Mouse (Mus musculus): ENCODE measurements around the gene Draxin.

Draxin gene

DNA sequence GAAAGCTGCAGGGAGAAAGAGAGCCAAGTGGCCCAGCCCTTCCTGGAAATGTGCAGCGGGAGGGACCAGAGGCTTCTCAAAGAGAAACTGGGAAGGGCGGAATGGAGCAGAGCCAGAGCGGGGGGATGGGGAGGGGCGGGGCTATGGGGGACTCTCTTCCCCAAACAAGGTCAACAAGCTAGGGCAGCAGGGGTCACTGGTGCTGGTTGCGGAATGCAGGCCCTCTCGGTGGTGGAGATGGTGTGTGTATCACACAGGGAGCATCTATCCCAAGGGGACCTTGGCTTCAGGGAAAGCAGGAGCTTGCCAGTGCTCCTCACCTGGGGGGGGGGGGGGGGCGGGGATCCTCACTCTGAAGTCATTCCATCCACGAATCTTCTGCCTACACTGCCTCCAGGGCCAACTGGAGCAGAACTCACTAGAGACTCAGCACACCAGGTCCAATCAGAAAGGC, 46.2 kb downstream of the Draxin start:
- in situ Hi-C loops (cut with MboI, MseI) = no loop called here

DNA sequence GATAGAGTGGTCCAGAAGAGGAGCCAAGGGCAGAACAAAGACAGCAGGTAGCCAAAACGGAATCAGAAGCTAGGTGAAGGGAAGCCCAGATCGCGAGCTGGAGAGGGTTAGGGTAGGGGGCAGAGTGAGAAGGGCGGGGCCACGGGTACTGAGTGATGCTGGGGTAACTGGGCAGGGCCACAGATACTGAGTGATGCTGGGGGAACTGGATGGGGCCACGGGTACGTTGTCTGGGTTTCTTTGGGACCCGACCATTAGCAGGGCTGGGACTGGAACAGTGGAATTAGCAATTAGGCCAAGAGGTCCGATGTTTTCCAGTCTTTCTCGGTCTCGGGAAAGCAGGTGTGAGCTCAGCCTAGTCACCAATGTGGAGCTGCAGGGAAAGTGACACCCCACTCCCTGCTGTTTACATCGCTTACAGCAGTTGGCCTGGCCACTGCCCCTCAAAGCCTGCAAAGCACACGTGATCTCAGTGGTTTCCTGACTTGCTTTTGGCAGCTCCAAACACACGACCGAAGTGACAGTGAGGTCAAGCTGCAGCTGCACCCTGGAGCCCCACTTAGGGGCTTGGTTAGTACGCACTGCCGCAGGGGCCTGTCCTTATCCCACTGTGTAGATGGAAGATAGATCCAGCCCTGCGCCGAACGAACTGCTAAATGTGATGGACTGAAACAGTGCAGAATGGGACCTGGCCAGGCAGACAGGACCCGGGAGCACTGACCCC, 47.2 kb downstream of the Draxin start:
- in situ Hi-C loops (cut with MboI, MseI) = no loop called here

DNA sequence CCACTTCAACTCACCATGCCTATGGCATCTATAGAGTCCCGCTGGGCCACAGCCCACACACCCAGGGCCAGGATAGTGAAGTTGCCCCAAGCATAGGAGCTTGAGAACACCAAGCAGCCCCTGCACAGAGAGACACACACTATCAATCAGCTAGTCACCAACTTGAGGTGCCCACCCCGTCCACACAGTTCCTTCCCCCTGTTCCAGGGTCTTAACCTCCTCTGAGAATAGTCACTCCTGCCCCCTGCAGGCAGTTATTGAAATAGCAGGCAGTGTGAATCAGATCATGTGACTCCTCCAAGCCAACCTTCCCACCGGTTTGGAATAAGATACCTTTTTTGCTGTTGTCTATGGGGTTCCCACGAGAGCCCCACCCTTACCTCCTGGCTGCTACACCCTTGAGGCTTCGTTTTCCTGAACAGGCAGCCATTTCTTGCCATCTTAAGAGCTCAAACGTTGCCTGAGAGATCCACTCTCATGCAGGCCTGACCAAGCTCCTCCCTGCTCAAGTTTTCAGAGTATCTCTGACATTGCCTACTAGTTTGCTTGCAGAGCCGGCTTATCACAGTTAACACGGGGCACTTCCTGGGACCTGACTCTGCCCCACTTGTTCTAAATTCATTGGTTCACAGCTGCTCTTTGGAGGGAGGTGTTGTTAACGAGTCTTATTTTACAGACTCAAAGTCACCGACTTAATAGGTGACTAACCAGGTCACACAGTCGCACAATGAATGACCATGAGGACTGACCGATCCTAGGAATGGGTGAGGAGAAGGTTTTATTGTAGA, 48.0 kb downstream of the Draxin start:
- in situ Hi-C loops (cut with MboI, MseI) = no loop called here

DNA sequence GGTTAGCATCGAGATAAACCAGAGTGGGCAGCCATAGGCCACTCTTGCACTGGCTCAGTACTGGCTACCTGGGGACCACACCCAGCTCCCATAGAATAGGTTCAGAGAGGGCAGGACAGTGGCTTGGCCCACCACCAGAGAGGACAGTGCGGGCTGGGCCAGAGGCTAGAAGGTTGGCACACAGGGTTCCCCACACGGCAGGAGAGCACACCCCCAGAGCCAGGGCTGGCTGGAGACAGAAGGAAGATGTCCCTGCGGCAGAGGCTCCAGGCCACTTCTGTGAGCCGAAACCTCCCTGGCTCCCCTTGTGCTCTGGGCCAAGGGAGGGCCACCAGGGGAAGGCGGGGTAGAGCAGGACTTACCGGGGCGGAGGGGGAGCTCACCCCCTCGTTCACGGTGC, 49.3 kb downstream of the Draxin start:
- in situ Hi-C loops (cut with MboI, MseI) = no loop called here

DNA sequence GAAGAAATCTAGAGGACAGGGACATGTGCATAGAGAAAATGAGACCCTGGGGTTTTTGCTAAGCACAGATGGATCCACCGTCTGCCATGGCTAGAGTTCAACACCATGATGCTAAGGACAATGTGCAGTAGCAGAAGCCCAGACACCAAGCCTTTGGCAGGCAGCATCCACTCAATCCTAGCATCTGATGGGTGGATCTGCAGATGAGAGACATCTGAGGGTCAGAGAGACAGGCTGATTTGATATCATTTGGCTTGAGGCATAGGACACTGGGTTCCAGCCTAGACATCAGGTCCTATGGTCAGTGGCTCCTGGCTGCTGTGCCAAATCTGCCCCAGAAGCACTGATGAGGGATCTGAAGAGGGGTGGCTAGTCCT, 49.9 kb downstream of the Draxin start:
- in situ Hi-C loops (cut with MboI, MseI) = no loop called here

DNA sequence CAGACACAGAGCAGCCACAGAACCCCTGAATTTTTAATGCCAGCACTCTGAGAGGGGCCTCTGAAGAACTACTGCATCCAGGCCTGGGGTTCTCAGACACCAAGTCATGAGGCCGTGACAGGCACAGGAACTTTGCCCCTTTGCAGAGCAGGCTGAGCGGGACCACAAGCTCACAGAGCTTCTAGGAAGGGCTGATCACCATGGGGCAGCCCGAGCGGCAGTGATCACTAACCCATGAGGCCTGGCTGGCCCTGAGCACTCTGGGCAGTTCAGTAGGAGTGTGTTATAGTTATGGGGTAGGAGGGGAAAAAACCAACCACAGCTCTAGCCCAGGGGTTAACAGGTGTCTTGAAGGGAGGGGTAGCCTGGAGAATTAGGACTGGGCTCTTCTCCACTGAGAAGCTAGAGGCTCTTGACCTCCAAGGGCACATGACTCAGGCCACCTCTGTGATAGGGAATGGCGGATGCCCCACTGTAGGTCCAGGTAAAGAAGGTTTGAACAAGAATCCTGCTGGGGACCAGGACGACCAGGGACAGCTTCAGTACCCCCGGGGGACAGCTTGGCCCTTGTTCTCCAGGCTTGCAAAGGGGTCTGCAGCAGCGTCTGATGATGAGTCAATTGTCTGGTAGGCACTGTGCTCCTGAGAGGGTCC, 50.4 kb downstream of the Draxin start:
- in situ Hi-C loops (cut with MboI, MseI) = no loop called here

DNA sequence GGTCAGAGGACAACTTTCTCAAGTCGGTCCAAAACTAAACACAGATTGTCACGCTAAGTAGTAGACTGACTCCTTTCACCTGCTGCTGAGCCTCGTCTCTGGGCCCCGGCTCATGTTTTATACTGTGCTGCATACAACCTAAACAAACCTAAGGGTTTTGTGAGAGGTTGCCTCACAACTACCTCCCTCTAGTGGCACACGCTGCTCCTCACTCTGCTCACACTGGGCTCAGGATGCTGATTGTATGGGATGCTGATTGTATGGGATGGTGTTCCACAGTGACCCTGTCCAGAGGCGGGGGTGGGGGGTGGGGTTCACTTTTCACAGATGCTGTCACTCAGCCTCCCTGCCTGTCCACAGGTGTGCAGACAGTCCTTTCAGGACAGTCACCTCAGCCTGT, 51.3 kb downstream of the Draxin start:
- in situ Hi-C loops (cut with MboI, MseI) = no loop called here

DNA sequence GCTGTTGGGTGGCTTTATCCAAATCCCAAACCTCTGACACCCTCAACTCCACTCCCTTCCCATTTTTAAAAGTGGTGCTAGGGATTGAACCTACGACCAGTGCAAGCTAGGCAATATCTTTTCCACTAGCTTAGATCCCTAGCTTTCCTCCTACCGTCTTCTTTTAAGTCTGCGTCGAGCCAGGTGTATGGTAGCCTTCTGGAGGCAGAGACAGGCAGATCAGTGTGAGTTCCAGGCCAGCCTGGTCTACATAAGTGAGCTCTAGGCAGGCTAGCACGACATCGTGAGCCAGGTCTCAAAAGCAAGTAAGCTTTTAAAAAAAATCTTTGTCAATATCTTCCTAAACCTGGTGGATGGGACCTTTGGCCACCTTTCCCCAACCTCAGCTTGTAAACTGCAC, 54.6 kb downstream of the Draxin start:
- in situ Hi-C loops (cut with MboI, MseI) = no loop called here

DNA sequence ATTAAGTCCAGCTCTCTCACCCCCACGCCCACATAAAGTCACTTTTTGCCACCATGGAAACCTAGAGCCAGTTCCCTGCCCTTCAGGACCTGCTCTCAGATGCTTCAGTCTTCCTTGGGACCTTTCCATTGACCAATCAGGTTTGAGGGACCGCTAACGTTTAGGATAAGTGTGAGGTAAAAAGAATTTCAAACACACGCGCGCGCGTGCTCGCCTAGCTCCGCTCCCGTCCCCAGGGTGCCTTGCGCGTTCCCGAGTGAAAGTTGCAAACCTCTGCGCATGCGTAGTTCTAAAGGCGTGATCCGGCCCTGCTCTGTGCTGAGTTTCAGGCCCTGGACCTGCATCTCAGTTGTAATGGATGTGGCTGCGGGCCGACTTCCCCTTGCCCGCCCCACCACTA, 55.2 kb downstream of the Draxin start:
- in situ Hi-C loops (cut with MboI, MseI) = no loop called here

DNA sequence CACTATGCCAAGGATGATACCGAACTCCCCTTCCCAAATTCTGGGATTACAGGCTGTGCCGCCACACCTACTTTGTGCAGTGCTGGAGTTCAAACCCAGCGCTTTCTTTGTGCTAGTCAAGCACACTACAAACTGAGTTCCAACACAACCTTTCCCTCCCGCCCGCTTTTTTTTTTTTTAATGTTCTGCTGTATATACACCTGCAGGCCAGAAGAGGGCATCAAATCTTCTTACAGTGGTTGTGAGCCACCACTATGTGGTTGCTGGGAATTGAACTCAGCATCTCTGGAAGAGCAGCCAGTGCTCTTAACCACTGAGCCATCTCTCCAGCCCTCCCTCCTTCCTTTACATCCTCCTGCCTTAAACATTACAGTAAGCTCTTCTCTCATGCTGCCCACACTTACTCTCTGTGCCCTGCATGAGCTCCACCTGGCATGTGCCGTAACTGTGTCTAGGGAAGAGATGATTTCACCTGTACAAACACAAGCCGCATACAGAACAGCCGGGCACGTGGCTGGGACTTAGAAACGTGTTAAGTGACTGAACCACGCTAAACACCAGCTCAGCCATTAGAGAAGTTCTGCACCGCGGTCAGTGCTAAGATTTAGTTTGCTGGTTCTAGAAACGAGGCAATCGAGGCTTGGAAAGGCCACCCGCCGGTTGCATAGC, 55.8 kb downstream of the Draxin start:
- in situ Hi-C loops (cut with MboI, MseI) = no loop called here

DNA sequence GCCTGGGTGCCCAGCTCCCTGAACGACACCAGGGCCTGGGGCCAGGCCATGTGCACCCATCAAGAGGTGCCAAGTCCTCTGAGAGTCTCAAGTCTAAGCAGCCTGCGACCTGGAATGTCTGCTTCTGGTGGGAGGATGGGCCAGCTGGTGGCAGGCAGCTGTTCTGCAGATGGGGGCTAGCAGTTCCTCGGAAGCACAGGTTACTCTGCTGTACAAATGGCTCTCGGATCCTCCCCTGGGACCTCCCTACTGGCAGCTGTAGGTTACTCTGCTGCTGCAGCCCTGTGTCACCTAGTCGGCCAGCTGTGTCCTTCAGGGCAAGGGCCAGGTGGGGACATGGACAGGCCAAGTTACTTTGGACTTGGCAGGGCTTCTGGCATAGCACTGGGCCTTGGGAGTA, 59.0 kb downstream of the Draxin start:
- in situ Hi-C loops (cut with MboI, MseI) = no loop called here

DNA sequence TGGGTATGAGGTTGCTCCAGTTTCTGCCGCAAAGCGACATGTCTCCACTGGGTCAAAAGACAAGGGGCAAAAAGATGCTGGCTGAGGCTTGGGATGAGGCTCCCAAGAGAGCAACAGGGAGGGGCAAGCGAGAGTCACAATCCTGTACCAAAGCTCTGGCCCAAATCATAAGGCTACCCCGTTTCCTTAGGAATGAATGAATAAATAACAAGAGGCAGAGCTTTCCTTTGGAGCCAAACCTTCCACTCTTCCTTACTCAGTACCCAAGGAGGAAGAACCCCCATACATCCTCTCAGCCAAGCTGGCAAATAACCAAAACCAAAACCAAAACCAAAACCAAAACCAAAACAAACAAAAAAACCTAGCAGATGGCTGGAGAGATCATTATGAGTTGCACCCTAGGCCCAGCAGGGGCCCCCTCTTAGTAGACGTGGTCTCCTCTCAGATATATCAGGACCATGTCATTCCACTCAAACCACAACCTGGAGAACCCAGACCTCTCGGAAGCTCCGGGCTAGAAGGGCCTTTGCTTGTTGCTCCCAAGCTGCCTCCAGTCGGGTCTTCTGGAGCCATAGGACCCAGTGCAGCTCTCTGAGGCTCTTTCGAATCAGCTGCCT, 60.8 kb downstream of the Draxin start:
- in situ Hi-C loops (cut with MboI, MseI) = no loop called here

DNA sequence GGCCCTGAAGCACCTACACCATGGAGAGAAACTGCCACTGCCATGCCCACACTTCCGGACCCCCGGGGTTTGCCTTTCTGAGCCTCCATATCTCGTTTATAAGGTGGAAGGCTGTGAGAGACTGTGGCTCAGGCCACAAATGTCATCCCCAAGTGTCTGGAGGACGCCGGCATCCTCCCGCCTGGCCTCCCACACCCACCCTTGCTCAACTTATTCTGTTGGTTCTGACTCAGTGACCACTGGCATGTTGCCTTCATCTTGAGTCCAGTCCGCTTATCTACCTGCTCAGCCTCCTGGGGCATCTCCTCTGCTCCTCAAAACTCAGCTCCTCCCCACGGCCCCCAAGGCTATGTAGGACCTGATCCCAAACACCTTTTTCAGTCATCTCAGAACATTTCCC, 63.2 kb downstream of the Draxin start:
- in situ Hi-C loops (cut with MboI, MseI) = no loop called here

DNA sequence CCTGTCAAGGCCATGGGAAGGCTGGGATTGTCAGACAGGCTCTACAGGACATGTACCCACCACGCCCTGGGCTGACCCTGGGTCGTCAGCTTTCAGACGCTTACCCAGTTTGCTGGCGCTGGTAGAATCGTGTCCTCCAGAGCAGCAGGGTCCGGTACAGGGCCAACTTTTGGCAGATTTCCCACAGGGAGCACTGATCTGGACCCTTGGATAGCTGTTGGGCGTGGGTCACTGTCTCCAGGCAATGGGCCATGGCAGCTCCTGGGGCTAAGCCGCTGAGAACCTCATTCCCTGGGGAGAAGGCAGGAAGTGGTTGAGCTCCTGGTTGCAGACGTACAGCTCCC, 64.1 kb downstream of the Draxin start:
- in situ Hi-C loops (cut with MboI, MseI) = no loop called here

DNA sequence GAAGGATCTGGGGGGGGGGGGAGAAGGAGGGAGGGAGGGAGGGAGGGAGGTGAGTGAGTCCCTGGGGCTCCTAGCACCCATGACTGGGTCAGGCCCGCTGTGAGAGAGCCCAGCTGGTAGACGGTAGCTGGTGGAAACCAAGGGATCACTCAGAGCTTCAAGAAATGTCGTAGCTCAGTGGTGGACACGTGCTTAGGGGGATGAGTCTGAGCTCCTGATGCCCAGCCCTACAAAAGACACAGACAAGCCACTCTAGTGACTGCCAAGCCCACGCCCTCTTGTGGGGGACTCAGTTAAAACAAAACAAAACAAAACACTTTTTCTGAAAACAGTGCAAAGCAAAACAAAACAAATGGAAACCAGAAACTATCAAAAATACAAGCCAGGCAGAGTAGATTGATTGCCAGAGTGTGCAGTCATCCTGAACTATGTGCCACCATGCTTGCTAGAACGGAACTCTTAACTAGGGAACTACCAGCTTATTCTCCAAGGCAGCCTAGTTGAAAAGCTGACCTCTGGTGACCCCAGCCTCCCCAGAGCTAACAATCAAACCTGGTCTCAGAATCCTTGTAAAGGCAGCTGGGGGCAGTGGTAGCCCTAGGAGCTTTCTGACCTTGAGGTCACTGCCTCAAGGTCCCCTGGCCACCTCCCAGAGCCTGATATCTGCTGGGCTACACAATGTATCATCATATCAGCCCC, 64.6 kb downstream of the Draxin start:
- in situ Hi-C loops (cut with MboI, MseI) = no loop called here

DNA sequence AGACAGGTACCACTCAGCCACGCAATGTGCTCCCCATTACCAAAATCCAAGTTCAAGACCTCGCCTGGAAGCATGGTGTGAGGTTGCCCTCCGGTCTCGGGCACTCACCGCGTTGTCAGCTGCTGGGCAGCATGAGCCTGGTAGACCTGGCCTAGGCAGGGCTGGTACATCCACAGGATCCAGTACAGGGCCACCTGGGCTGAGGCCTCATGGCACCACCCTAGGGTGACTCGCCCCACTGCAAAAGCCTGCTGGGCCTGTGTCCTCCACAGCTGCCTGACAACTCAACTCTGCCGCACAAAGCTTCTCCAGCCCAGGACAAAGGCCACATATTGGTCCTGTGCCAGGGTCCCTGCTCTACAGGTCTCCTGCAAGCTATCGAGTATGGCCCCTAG, 69.4 kb downstream of the Draxin start:
- in situ Hi-C loops (cut with MboI, MseI) = no loop called here

DNA sequence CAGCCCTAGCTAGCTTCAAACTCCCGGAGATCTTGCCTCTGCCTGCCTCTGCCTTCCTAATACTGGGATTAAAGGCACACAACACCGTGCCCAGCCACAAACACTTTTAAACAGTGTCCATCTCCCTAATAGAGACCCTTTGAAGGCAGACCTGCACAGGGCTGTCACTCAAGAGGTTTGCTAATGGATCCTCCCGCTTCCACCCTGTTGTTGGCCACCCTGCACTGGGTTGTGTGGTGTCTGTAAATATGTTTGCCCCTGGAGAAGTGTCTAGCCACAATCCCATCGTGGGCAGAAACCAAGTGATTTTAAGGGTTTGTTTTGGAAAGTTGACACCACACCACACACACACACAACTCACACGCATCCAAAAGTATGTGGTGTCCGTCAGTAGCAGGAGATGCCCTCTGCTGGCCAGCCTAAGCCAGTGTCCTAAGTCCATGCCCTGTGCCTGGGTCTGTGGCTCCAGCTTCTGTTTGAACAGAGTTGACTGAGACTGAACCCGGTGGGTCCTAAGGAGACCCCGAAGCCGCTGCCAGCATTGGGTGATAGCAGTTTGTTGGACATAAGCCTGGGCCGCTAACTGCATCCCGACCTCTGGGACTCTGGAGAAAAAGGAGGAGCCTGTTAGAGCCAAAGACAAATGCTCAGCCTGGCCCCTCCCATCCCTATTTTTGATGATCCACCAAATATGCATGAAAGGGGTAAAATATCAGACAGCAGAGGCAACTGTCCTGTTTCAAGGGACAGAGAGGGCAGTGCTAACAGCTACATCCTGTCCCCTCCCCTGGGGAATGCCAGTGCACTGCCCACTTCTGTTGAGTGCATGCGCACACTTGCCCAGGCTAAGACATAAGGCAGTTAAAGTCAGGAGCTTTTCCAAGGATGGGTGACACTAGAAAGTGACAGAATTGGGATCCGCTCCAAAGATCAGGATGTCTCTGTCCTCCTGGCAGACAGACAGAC, 70.1 kb downstream of the Draxin start:
- in situ Hi-C loops (cut with MboI, MseI) = no loop called here

DNA sequence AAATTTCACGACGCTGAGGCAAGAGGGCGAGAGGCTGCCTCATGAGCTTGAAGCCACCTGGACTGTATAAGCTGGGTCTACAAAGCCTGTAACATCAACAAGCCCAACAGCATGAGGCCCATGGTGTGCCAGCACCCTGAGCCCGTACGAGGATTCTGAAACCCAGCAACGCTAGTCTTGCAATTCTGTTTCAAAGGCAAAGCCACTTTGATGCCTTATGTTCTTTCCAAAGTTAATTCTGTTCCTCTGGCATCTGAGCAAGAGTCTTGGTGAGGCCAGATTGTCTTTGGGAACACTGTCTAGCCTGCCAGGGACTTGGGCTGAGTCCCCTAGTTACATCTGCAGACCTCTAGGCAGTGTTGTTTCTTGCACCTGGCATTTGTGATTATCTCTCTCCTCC, 71.5 kb downstream of the Draxin start:
- in situ Hi-C loops (cut with MboI, MseI) = no loop called here

DNA sequence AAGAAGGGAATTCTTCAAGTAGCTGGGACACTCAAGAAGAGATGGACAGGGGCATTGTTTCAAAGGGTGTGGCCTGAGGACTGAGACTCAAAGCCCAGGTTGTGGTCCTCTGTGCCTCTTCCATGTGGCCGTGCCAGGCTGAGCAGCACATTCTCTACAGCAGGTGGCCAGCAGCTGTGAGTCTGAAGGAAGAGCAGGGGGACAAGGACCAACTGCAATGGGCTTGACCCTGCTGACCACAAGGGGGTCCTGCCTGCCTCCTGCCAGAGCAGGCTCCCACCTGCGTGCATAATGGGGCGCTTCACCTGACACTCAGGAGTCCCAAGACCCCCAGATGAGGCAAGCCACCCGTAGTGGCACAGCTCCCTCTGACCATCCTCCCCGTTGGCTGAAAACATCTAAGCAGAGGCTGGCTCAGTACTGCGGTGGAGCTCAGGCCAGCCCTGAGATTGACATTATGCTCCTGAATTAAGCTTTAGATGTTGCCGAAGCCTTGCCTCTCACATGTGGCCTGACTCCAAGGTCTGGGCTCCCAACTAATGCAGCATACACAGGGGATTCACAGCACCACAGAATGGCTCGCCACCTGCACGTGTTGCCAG, 72.2 kb downstream of the Draxin start:
- in situ Hi-C loops (cut with MboI, MseI) = no loop called here

Data from regulatory T cell (primary cell).